Mouse (Mus musculus) urinary bladder, postnatal 0 days (tissue): ENCODE data around the gene Gm8281. TPM values are rescaled to one million over a fixed set of nuclear protein-coding genes. Genes with fewer than 3 reads are reported as not detected.

Experiments
- polyA plus RNA-seq: library from polyadenylated mRNA; unstranded; fragments of >200 nt; fragmentation: Nextera tagmentation; extraction: Ambion mirVana; gene quantifications from 2 replicates; pipeline ENCODE4 v1.2.1, GENCODE M21; 2015

Gene Gm8281
- polyA plus RNA-seq = 0.75 TPM in 1 of 2 replicates, not detected in the other

DNA sequence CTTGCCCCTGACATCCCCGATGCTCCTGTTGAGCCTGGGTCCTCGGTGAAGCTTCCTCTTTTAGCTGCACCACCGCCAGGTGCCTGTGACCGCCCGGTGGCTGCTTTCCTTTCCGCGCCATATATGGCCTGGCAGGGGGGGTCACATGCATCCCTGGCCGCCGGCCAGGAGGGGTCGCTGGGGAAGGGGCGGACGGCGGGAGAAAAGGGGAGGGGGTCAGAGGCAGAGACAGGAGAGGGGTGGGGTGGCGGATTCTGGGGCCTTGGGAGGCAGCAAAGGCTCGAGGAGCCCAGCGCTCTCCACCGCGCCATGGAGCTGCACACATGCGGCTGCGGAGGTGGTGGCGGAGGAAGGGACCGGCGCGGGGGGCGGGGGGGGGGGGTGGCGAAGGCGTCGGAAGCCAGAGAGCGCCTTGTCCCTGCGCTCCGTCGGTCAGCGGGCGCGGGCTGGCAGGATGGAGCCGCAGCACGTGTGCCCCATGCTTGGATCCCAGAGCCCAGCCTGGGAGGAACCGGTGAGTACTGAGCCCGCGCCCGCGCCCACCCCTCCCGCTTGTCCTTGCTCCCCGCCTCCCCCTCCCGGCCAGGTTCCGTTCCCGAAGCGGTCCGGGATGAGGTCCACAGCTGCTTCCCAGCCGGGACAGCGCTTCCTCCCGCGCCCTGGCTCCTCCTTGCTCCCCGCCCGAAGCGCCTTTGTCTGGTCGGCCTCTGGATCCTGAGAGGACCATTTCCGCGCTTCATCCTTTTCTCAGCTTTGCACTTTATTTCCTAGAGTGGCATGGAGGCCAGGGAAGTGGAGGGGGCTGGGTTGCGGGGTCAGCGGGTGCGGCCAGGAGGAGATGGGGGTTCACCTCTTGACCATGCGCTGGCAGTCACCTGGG lies at the start of gene Gm8281:
Gm8281 (plus strand) TSS at position 430 of the 880 bp plus-strand sequence.

DNA sequence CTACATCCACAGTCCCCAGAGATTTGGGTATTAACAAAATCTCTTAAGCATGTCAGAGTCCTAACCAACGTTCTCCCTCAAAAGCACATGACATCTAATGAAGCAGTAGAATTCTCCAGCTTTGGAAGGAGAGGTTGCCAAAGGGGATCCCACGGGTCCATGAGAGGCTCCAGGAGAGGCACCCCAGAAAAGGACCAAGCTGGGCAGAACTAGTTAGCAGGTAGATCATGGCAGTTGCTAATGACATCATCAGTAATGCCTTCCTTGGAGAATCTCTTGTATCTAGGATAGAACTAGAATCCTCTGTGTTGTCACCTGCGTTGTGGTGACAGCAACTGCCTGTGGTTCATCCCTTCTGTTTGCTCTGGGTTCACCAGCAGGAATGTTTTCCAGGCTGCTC lies 20.5 kb upstream of the Gm8281 start, which contains the start of gene 4930555G01Rik:
4930555G01Rik (plus strand) TSS at position 301 of the 400 bp plus-strand sequence.

GRCm38 (mm10) chr14:5131219-5131618 lies 60.4 kb downstream of the Gm8281 start, which contains the start of gene Gm8279:
Gm8279 (plus strand) TSS chr14:5131519.

Other genes with a start within 250 kb of the Gm8281 start
- not detected in 2 replicates for gene Gm3269, start 232.9 kb upstream of the Gm8281 start, polyA plus RNA-seq
- 0.63 and 0.73 TPM in 2 replicates for gene Gm3264, start 215.5 kb upstream of the Gm8281 start, polyA plus RNA-seq
- gene Gm3278, start 178.6 kb upstream of the Gm8281 start, polyA plus RNA-seq = not detected in 2 replicates
- gene Gm8297, start 87.1 kb upstream of the Gm8281 start, polyA plus RNA-seq = not detected in 2 replicates
- gene Gm3298, start 55.1 kb upstream of the Gm8281 start, polyA plus RNA-seq = not detected in 2 replicates
- not detected in 2 replicates for gene 4930555G01Rik, start 20.4 kb upstream of the Gm8281 start, polyA plus RNA-seq
- gene Gm8279, start 60.5 kb downstream of the Gm8281 start, polyA plus RNA-seq = not detected in 2 replicates
- gene Gm3317, start 93.5 kb downstream of the Gm8281 start, polyA plus RNA-seq = not detected in 2 replicates
- gene Gm8271, start 114.8 kb downstream of the Gm8281 start, polyA plus RNA-seq = not detected in 2 replicates
- not detected in 2 replicates for gene Gm3526, start 189.5 kb downstream of the Gm8281 start, polyA plus RNA-seq